Mouse (Mus musculus) retina, postnatal 1 day (tissue): ENCODE data around the gene Asap3.
A peak's percentile ranks its signal among the peaks of the same experiment; 100 is the strongest.

Experiments
- DNase-seq: peaks from one replicate; pipeline ENCODE4 v3.0.0-alpha.2; 2012

Gene Asap3

DNA sequence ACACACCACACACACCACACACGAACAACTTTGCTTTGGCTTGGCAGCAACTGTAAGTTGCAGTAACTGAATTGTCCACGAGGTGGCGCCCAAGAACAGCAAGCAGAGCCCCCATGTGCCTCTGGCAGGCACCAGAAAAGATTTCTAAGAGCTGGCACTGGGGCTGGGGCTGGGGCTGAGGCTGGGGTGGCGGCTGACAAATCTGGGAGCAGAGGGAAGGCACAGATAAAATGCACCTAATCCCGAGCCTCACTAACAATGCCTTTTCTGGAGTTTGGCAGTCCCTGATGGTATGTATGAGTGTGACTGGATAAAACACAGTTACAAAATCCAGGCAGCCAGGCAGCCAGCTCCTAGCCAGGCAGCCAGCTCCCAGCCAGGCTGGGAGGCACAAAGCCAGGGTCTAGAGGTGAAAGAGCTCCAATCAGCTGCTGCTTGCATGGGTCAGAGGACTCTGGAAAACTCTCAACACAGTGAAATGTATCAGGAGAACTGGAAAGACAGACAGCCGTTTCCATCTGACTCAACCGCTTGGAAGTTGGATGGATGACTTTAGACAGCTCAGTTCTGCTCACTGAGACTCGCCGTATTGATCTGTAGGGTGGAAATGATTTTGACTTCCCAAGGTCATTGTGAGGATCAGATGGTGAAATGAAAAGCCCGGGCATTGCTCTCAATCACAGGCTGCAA, 54.5 kb downstream of the Asap3 start:
- peak; percentile 89 for DNase-seq

DNA sequence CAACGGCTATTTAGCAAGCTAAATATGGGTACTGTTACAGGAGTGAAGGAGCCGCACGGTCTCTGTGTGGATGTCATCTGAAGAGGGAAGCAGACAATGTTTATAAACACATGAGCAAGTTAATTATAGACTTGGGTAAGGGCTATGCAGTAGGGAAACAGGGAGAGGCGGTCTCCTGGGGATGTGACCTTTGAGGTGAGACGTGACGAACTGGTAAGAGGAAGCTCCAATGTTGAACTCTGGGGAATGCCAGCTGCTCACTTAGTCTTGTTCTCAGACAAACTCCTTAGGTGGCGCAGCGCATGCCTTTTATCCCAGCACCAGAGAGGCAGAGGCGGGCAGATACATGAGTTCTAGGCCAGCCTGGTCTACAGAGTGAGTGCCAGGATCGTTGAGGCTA, 55.7 kb downstream of the Asap3 start:
- no peak for DNase-seq

DNA sequence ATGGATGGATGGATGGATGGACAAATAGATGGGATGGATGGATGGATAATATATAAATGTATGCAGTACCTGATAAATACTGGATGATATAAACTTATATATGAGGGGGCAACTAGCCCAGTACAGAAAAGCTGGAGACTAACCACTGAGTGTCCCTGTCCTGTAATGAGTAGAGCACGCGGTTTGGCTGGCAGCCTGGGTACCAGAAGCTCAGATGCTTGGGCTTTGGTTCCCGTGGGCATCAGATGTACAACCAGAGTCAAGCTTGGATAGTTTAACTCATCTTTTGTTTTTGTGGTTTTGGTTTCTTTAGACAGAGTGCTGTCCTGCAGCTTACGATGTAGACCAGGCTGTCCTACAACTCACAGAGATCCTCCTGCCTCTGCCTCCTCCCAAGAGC, 57.4 kb downstream of the Asap3 start:
- no peak for DNase-seq

DNA sequence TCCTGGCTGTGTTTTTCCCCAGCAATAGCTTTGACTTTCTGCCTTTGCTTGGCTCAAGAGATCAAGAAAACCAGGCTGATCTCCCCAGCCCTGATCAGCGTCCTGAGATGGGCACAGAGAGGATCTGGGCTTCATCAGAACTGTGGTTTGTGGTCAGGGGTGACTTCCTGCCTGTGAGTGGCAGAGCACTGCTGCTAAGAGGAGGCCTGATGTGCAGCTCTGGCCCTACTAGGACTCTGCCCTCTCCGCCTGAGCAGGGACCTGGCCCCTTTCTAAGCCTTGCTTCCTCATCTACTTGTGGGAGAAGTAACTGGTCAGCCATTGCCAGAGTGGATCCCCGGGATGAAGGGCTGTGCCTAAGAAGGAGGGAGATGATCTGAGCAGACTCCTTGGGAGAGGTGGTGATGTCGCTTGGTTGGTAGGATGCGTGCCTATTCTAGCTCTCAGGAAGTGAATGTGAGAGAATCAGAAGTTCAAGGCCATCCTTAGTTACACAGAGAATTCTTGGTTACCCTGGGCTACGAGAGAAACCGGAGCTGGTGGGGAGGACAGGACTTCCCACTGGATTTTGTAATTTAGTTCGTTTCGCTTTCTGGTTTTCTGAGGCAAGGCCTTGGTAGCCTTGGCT, 60.7 kb downstream of the Asap3 start:
- DNase-seq = no peak

DNA sequence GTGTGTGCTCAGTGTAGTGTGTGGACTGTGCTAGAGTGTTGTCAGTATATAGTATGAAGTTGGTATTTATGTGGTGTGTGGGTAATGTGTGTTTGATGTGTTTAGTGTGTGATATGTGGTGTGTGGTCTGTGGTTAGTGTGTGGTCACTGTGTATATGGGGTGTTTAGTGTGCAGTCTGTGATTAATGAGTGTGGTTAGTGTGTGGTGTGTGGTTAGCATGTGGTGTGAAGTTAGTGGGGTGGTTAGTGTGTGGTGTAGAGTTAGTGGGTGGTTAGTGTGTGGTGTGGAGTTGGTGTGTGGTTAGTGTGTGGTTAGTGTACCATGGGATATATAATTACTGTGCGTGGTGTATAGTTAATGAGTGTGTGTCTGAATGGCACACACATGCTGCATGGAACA, 62.7 kb downstream of the Asap3 start:
- no peak for DNase-seq

DNA sequence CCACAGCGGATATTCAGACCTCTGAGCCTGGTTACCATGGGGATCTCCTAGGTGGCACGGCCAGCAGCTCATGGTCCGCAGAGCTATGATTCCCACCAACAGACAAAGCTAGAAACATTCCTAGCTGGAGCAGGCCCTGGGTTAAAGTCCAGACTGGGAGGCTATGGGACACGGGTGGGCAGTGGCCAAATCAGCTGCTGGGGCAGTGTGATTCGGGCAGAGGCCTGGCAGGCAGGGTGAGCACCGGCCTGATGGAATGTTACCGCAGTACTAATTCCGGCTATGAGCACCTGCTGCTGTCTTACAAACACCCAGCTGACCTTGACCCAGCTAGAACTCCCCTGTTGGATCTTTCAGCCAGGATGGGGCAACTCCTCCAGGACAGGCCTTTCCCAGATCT, 64.5 kb downstream of the Asap3 start:
- DNase-seq = no peak

DNA sequence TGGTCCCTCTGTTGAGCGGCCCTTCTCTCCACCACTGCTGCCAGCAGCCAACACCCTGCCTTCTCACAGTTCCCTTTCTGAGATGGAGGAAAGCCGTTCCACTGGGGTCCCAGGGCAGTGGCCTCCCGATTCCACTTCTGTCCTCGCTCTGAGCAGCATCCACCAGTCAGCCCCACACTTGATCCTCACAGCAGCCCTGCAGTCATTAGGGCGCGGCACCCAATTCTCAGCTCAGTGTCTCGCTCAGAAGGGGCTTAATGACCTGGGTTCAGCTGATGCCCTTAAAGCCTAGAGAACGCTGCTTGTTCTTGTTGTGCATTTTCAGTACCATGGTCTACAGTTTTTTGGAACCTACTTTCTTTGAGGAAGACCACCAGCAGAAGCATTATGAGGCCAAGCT, 74.9 kb downstream of the Asap3 start:
- DNase-seq = no peak

DNA sequence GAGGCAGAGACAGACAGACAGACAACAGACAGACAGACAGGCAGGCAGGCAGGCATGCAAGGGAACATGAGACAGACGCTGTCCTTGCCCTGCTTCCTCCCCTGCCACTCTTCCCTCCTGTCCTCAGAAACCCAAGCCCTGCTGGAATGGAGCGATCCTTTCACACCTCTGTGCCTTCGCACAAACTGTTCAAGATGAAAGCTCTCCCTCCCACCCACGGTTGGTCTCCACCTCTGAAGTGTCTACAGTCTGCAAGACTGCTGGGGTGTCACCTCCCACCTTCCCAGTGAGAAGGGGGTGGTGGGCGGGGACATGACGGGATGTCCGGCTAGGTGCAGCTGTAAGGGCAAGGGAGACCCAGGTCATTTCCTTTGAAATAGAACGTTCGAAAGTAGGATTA, 75.4 kb downstream of the Asap3 start:
- DNase-seq = no peak

DNA sequence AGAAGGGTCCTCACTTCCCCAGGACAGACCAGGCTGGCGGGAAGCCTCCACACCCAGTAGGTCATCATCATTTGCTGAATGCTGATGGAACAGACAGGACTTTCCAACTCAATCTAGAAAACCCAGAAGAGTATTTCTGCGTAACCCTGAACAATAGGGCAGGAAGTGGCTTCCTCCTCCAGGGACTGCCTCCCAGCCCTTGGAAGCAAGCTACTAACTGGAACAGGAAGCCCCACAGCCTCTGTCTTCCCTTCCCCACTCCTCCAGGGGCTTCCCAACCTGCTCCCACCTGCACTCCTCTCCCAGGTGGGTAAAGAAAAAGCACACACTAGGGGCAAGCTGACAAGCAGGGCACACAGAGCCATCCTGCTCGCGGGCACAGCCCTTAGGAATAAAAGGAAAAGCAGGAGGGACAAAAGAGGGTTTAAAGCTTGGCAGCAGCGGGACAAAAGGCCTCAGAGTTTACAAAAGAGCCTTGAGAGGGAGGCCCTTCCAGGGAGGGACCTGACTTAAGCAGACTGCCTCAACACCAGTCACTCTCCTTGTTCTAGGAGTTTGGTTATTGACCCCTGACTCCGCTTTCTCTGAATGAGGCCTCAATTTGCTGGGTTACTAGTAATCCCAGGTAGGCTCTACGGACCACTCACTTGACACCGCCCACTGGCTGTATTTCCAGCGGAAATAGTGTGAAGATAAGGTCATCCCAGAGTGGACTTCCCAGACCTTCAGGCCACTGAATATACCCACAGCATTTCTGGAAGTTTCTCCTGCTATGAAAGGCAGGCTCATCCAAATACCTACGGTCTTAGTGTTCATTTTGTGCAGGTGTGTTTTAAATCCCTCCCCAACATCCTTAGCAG, 76.7 kb downstream of the Asap3 start:
- no peak for DNase-seq

DNA sequence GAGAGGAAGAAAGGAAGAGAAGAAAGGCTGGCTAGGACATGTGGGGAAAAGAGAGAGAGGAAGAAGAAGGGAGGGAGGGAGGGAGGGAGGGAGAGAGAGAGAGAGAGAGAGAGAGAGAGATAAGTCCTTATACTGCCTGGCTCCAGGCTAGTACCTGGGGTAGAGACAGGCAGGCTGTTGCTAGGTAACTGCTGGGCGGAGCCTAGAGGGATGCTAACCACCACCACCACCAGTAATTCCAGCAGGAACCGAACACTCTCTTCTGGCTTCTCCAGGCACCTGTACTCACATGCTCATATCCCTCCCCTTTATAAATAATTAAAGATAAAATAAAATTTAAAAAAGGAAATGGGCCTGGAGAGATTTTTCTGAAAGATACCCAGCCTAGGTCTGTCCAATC, 77.6 kb downstream of the Asap3 start:
- peak; percentile 21 for DNase-seq

DNA sequence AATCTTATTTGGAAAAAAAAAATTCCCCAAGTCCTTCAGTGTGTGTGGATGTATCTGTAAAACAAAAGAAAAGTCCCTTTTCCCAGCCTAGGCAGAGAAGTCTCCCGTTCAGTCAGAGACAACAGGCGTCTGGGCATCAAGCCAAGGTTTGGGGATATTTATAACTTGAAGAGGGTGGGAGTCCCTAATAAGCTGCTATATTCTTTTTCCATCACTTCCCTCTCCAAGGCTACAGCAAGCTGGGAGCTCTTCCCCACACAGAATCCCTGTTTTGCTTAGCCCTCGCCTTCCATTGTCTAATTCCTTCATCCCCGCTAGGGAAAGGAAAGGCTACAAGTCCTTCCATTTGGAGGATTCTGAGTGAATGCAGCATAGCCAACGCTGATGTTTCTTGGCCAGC, 78.3 kb downstream of the Asap3 start, which contains the start of gene Zfp46:
TSS of gene Zfp46 (plus strand) at position 229 of the 400 bp plus-strand sequence.
- peak; percentile 76 for DNase-seq

DNA sequence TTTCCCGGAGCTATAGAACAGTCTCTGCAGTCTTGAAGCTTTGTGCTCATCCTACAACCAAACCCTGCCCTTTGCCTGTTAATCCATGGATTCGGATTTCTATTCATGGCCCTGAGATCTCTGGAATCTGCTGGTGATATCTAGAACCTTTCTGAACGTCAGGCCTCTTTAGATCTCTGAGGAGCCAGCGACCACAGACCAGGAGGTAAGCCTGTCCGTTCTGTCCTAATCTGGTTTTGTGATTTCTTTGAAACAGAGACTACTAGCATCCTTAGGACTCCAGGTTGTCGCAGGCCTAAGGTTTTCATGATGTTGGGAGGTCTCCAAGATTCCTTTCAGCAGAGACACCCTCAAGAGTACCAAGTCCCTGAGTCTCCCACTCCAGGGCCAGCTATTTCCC, 78.7 kb downstream of the Asap3 start:
- DNase-seq = no peak

DNA sequence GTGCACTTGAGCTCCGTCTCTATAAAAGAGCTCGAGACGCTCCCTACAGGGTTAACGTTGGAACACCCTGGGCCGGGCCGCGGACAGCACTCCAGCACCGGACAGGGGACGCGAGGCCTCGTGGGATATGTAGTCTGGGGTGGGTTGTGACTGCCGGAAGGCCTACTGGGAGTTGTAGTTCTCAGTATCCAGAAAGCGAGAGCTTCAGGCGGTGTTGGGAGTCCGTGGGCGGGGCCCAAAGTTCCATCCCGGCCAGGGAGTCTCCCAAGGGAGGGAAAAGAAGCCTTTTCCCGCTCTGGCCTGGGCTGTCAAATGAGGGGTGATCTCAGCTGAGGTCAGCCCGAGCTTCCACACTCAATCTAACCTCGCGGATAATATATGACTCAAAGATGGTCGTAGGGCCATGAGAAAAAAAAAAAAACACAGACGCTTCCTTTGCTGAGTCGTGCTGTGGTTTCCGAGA, 79.2 kb downstream of the Asap3 start:
- DNase-seq = peak; percentile 97

DNA sequence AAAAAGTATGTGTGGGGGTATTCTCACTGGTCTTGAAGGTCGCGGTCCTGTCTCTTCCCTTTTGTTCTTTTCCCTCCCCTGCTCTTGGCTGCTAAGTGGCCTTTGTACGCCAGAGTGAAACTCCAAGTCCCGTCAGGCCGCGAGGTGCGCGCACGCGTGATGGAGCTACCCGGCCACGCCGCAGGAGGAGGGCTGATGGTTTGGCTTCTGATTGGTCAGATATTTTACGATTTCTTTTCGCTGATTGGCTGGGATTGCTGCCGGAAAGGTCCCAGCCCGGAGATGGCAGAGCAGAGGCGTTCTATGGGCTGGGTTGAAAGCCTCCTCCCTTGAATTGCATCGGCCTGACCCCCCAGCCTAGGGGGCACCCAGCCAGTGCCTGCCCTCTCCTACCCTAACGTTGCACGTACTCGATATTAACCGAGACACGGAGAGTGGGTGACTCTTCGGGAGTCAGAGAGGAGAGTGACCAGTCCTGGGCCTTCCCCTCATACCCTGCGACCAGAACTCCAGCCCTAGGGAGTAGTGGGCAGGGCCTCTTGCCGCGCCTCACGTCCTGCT, 79.7 kb downstream of the Asap3 start:
- peak; percentile 98 for DNase-seq

DNA sequence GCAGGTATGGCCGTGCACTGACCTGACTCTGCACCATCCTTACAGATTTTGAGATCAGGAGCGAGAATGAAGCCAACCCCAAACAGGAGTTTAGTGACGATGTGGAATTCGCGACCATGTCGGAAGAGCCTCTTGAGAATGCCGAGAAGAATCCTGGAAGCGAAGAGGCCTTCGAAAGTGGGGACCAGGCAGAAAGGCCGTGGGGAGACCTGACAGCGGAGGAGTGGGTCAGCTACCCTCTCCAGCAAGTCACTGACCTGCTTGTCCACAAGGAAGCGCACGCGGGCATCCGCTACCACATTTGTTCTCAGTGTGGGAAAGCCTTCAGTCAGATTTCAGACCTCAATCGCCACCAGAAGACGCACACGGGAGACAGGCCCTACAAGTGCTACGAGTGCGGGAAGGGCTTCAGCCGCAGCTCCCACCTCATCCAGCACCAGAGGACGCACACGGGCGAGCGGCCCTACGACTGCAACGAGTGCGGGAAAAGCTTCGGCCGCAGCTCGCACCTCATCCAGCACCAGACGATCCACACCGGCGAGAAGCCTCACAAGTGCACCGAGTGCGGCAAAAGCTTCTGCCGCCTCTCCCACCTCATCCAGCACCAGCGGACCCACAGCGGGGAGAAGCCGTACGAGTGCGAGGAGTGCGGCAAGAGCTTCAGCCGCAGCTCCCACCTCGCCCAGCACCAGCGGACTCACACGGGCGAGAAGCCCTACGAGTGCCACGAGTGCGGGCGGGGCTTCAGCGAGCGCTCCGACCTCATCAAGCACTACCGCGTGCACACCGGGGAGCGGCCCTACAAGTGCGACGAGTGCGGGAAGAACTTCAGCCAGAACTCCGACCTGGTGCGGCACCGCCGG, 84.0 kb downstream of the Asap3 start:
- DNase-seq = no peak

DNA sequence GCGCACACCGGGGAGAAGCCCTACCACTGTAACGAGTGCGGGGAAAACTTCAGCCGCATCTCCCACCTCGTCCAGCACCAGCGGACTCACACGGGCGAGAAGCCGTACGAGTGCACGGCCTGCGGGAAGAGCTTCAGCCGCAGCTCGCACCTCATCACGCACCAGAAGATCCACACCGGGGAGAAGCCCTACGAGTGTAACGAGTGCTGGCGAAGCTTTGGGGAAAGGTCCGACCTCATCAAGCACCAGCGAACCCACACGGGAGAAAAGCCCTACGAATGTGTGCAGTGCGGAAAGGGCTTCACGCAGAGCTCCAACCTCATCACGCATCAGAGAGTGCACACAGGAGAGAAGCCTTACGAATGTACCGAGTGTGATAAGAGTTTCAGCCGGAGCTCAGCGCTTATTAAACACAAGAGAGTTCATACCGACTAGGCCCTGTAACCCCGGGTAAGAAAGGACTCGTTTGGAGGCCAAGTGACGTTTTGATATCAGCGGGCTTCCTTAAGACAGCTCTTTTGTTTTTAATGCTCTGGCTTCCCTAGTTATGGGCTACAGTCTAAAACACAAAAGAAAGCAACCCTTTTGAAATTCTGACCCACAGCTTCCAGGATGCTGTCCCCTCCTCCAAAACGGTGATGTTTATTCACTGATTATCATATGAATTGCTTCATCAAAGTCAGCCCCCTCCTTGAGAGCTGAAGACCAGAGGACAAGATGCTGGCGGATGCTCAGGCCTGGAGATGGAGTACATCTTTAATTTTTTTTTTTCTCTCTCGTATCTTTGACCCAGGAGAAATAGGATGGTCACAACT, 84.8 kb downstream of the Asap3 start:
- DNase-seq = no peak

DNA sequence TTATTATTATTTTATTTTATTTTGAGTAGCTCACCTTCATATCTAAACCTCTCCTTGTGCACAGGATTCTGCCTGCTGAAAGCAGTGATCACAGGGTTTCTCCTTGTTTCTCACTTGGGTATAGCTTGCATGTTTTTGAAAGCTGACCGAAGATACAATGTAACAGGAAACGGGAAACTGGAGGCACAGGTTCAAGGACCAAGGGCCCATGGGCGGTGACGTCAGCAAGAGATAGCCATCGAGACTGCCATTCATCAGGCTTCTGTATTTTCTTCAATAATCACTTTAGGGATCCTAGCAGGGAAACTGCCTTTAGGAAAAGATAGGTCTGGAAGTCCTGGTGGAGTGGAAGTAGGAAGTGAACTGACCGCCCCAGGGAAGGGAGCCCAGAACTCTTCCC, 85.5 kb downstream of the Asap3 start:
- no peak for DNase-seq
